Mouse (Mus musculus): Measurements from ENCODE around the gene Polr2l. TPM values are rescaled to one million over a fixed set of nuclear protein-coding genes. Genes with fewer than 3 reads are reported as not detected.
A peak's percentile ranks its signal among the peaks of the same experiment; 100 is the strongest.

Polr2l gene
- polyA plus RNA-seq, 2 experiments: 24.6 to 52.4 TPM

DNA sequence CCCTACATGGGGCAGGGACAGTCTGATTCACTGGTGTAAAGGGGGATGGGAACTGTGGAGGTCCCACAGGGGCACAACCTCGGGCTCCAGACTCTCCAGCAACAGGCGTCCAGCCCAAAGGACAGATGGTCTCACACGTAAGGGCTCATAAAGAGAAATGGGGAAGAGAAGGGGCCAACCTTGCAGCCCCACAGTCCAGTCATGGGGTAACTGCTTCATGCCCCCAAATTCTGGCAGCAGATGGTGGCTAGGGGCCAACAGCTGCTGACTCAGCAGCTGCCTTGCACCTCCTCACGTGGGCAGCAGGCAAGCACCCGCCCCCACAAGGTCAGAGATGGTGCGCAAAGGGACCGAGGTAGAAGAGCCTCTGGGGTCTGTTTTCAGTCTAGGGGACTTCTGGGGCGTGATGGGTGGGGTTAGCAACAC lies 42.7 kb downstream of the Polr2l start:
- Histone ChIP-seq H3K4me1 (replicated peaks; ENCODE audit: control insufficient read depth in 2 of 2, insufficient read depth in 2 of 2, low read length in 1 of 2) (peaks cover 8 to 24% of the 10 kb centered on the region in 2 experiments), H3K9ac (replicated peaks) (no peak overlapping the region), H3K36me3 (replicated peaks; ENCODE audit: control insufficient read depth, insufficient read depth, low read depth) (no peaks in the 10 kb centered on the region), H3K4me3 (ENCODE audit: insufficient read depth in 1 of 2, low read depth in 2 of 2, low read length in 2 of 2) (no peak overlapping the region), H3K4me2 (ENCODE audit: low read depth) (no peak overlapping the region), H3K27ac (no peak overlapping the region), H3K27me3 (ENCODE audit: control insufficient read depth, insufficient read depth, low read length) (no peaks in the 10 kb centered on the region), H3K9me3 (ENCODE audit: control insufficient read depth, low read length) (no peaks in the 10 kb centered on the region)
- 73% methylated on average over 8 of the region's 8 CpGs for WGBS (ENCODE audit: insufficient replicate concordance)
- ATAC-seq (ENCODE audit: insufficient read depth) (no peak), DNase-seq (ENCODE audit: low read depth in 3 of 3, low spot score in 3 of 3) (no peak)
- TF ChIP-seq CTCF (IDR thresholded peaks at IDR 0.05; ENCODE audit: low read depth): no peak
- TF ChIP-seq EP300 (IDR thresholded peaks at IDR 0.05; ENCODE audit: low read depth): no peak

DNA sequence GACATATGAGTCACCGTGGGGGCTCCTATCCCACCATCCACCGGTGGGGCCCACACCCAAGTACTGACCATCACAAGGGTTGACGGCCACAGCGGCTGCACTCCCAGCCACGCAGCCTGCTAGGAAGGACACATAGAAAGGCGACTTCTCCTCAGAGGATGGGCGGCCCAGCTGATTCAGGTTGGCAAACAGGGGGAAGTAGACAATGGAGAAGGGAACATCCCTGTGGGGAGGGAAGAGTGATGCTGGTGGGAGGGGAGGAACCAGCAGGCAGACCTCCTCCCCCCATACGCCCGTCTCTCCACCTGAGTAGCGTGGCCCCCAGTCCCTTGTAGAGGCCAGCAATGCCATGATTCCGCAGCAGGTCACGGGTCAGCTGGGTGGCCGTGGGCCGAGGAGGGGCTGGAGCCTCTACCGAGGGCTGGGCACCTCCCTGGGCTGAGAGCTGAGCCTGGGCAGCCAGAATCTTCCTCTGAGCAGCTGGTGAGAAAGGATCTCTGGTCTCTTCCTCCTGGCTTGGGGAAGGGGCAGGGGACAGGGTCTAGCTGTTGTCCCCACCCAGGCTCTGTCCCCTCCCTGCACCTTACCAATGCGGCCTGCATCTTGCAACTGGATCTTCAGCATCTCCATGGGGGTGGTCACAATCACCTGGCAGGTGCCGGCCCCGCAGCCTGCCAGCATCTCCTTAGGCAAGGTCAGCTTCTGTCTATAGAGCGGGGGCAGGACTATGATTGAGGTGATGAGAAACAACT lies 43.3 kb downstream of the Polr2l start:
- Histone ChIP-seq H3K9me3 (ENCODE audit: control insufficient read depth, low read length) (no peaks in the 10 kb centered on the region), H3K4me2 (ENCODE audit: low read depth) (no peak overlapping the region), H3K27ac (no peak overlapping the region), H3K27me3 (ENCODE audit: control insufficient read depth, insufficient read depth, low read length) (no peaks in the 10 kb centered on the region), H3K9ac (replicated peaks) (no peak overlapping the region), H3K4me3 (ENCODE audit: insufficient read depth in 1 of 2, low read depth in 2 of 2, low read length in 2 of 2) (no peak overlapping the region), H3K36me3 (replicated peaks; ENCODE audit: control insufficient read depth, insufficient read depth, low read depth) (no peaks in the 10 kb centered on the region), H3K4me1 (replicated peaks; ENCODE audit: control insufficient read depth in 2 of 2, insufficient read depth in 2 of 2, low read length in 1 of 2) (peaks cover 8 to 25% of the 10 kb centered on the region in 2 experiments)
- DNase-seq (ENCODE audit: low read depth in 3 of 3, low spot score in 3 of 3) (no peak), ATAC-seq (ENCODE audit: insufficient read depth) (no peak)
- TF ChIP-seq EP300 (IDR thresholded peaks at IDR 0.05; ENCODE audit: low read depth) (no peak), CTCF (IDR thresholded peaks at IDR 0.05; ENCODE audit: low read depth) (no peak)
- 86% methylated on average over 19 of the region's 19 CpGs for WGBS (ENCODE audit: insufficient replicate concordance)

DNA sequence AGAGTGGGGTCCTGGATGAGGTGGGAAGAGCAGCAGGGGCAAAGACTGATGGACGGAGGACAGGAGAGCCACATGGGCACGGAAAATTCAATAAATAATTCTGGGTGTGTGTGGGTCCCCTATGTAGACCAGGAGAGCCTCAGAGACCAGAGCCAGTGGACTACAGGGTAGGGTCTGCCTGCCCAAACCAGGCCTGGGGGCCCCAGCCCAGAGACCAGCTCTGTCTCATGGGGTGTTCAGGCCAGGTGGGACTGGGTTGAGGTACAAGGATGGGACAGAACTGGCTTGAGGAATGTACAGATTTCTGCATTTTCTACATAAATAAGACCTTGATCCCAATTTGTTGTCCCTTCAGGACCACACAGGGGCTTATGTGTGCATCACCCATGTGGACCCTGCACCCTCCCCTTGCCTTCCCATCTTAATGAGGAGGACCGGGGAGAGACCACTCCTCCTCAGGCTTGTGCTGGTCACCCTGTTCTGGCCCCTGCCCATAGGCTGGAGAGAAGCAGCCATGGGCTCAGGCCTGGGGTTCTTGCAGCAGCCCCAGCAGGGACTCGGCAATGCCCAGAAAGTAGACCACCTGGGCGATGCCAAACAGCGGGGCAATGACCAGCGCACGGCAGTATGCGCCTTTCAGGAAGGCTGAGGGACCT lies 44.2 kb downstream of the Polr2l start:
- 85% methylated on average over 9 of the region's 9 CpGs for WGBS (ENCODE audit: insufficient replicate concordance)
- Histone ChIP-seq H3K9me3 (ENCODE audit: control insufficient read depth, low read length) (no peaks in the 10 kb centered on the region), H3K4me2 (ENCODE audit: low read depth) (no peak overlapping the region), H3K36me3 (replicated peaks; ENCODE audit: control insufficient read depth, insufficient read depth, low read depth) (no peaks in the 10 kb centered on the region), H3K4me3 (ENCODE audit: insufficient read depth in 1 of 2, low read depth in 2 of 2, low read length in 2 of 2) (no peak overlapping the region), H3K4me1 (replicated peaks; ENCODE audit: control insufficient read depth in 2 of 2, insufficient read depth in 2 of 2, low read length in 1 of 2) (peaks cover 8 to 17% of the 10 kb centered on the region in 2 experiments), H3K27me3 (ENCODE audit: control insufficient read depth, insufficient read depth, low read length) (no peaks in the 10 kb centered on the region), H3K27ac (no peak overlapping the region), H3K9ac (replicated peaks) (no peak overlapping the region)
- DNase-seq (ENCODE audit: low read depth in 3 of 3, low spot score in 3 of 3): no peak
- no peak for TF ChIP-seq CTCF (IDR thresholded peaks at IDR 0.05; ENCODE audit: low read depth)
- TF ChIP-seq EP300 (IDR thresholded peaks at IDR 0.05; ENCODE audit: low read depth): no peak
- ATAC-seq (ENCODE audit: insufficient read depth): no peak

DNA sequence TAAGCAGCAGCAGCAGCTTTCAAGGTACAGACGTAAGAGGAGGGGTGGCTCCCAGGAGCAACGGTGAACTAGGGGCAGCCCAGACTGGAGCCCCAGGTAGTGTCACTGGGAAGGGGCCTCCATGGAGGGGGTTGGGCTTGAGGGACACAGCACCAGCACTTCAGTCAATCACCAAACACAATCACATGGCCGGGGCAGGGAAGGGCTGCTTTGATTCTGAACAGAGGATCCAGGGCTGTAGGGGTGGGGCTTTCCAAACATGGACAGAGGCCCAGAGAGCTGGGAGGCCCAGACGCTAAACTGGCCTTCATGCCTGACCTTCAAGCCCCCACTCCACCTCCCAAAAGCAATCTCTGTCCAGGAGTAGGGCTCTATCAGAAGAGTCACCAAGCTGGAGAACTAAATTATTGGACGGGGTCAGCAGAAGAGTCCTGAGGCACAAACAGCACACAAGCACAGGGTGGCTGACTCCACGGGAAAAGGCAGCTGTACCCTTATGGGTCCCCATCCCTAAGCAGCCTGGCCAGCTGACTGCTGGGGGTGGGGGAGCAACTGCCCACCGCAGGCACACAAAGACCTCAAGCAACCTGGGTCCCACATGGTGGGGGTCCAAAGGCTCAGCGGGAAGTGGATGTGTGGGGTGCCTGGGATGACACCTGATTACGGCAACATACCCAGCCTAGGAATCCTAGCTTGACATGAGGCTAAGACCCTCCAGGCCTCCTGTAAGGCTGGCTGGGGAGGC lies 44.9 kb downstream of the Polr2l start:
- H3K4me1 ChIP-seq (replicated peaks; ENCODE audit: control insufficient read depth in 2 of 2, insufficient read depth in 2 of 2, low read length in 1 of 2): peaks cover 5 to 13% of the 10 kb centered on the region in 2 experiments
- ATAC-seq (ENCODE audit: insufficient read depth) (no peak), DNase-seq (ENCODE audit: low read depth in 3 of 3, low spot score in 3 of 3) (no peak)
- H3K4me2 ChIP-seq (ENCODE audit: low read depth): no peak overlapping the region
- H3K4me3 ChIP-seq (ENCODE audit: insufficient read depth in 1 of 2, low read depth in 2 of 2, low read length in 2 of 2): no peak overlapping the region
- TF ChIP-seq EP300 (IDR thresholded peaks at IDR 0.05; ENCODE audit: low read depth) (no peak), CTCF (IDR thresholded peaks at IDR 0.05; ENCODE audit: low read depth) (no peak)
- no peaks in the 10 kb centered on the region for H3K9me3 ChIP-seq (ENCODE audit: control insufficient read depth, low read length)
- H3K27me3 ChIP-seq (ENCODE audit: control insufficient read depth, insufficient read depth, low read length): no peaks in the 10 kb centered on the region
- H3K9ac ChIP-seq (replicated peaks): no peak overlapping the region
- H3K27ac ChIP-seq: no peak overlapping the region
- no peaks in the 10 kb centered on the region for H3K36me3 ChIP-seq (replicated peaks; ENCODE audit: control insufficient read depth, insufficient read depth, low read depth)
- WGBS (ENCODE audit: insufficient replicate concordance): 60% methylated on average over 9 of the region's 9 CpGs

DNA sequence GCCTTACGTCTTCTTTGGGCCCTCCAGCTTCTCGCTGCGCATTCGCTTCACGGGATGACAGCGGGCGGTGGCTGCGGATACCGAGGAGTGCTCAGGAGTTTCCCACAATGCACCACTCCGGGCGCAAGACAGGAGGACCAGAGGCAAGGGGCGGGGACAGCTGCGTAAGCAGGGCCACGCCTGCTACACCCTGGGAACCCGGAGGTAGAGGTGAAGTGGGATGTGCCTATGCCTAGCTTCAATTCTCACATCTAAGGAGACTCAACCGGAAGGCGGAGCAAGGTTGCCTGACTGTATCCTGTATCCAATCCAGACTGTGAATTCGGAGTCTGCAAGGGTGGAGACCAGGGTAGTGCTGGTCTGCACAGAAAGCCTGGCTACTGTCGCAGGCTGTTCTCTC lies 45.6 kb downstream of the Polr2l start, which contains the start of gene Cend1:
Cend1 (minus strand) TSS at position 182 of the 400 bp plus-strand sequence.
- Histone ChIP-seq H3K27ac (no peak within 1 kb of the TSS), H3K9ac (replicated peaks) (no peak within 1 kb of the TSS), H3K4me3 (ENCODE audit: insufficient read depth in 1 of 2, low read depth in 2 of 2, low read length in 2 of 2) (no peak within 1 kb of the TSS), H3K27me3 (ENCODE audit: control insufficient read depth, insufficient read depth, low read length) (no peaks in the 10 kb centered on the region), H3K4me2 (ENCODE audit: low read depth) (no peak within 1 kb of the TSS), H3K9me3 (ENCODE audit: control insufficient read depth, low read length) (no peaks in the 10 kb centered on the region), H3K4me1 (replicated peaks; ENCODE audit: control insufficient read depth in 2 of 2, insufficient read depth in 2 of 2, low read length in 1 of 2) (peaks cover 0 to 6% of the 10 kb centered on the region in 2 experiments; a peak in 3 of 4 replicates), H3K36me3 (replicated peaks; ENCODE audit: control insufficient read depth, insufficient read depth, low read depth) (no peaks in the 10 kb centered on the region)
- 14% methylated on average over 19 of the region's 19 CpGs for WGBS (ENCODE audit: insufficient replicate concordance)
- no peak for TF ChIP-seq CTCF (IDR thresholded peaks at IDR 0.05; ENCODE audit: low read depth)
- TF ChIP-seq EP300 (IDR thresholded peaks at IDR 0.05; ENCODE audit: low read depth): no peak
- ATAC-seq (ENCODE audit: insufficient read depth): peak; percentile 27; the same call in 1 of the 2 replicates
- DNase-seq (ENCODE audit: low read depth in 3 of 3, low spot score in 3 of 3): no peak

All from liver, embryonic 14.5 days (tissue).